Mouse (Mus musculus): ENCODE data around the gene Mymk. TPM values are rescaled to one million over a fixed set of nuclear protein-coding genes. Genes with fewer than 3 reads are reported as not detected.

Mymk gene
- polyA plus RNA-seq, 1 experiment from 2014 or later, result 1.1 TPM

DNA sequence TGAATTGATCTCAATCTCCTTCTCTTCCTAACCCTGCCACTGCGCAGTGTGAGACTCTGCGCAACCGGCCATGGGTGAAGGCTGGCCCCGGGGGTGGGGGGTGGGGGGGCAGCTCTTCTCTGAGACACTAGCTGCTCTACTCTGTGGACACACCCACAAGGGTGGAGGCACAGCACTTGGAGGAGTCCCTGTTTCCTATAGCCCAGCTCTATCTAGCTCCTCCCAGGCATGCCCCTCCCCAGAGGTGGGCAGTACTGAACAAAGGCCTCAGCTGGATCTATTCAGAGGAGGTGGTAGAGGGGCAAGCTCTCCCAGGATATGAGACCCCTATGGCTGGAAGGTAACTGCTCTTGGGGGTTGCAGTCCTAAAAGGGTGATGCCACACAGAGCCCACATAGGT, 35.0 kb downstream of the Mymk start:
- no peak for ATAC-seq (replicated peaks; ENCODE audit: extremely low read depth, insufficient read depth, low FRiP score)
- H3K4me1 ChIP-seq (ENCODE audit: control insufficient read depth, insufficient read depth, low read length), result no peaks in the 10 kb centered on the region
- H3K4me3 ChIP-seq (ENCODE audit: low read length), result no peak overlapping the region
- H3K9ac ChIP-seq (ENCODE audit: low read length), result no peak overlapping the region
- H3K27me3 ChIP-seq (ENCODE audit: control insufficient read depth, insufficient read depth, low read length), result no peaks in the 10 kb centered on the region
- no peaks in the 10 kb centered on the region for H3K9me3 ChIP-seq (replicated peaks; ENCODE audit: control insufficient read depth, low read length)
- no peak overlapping the region for H3K27ac ChIP-seq (ENCODE audit: low read length)
- no peak overlapping the region for H3K4me2 ChIP-seq (ENCODE audit: low read depth, low read length)
- WGBS, result 53% methylated on average over 4 of the region's 4 CpGs
- H3K36me3 ChIP-seq (ENCODE audit: control insufficient read depth, insufficient read depth), result no peaks in the 10 kb centered on the region

- WGBS, result 62% methylated on average over 3 of the region's 3 CpGs
- Histone ChIP-seq H3K27ac (ENCODE audit: low read length) (no peak overlapping the region), H3K4me3 (ENCODE audit: low read length) (no peak overlapping the region), H3K36me3 (ENCODE audit: control insufficient read depth, insufficient read depth) (no peaks in the 10 kb centered on the region), H3K27me3 (ENCODE audit: control insufficient read depth, insufficient read depth, low read length) (no peaks in the 10 kb centered on the region), H3K9me3 (replicated peaks; ENCODE audit: control insufficient read depth, low read length) (no peaks in the 10 kb centered on the region), H3K4me2 (ENCODE audit: low read depth, low read length) (no peak overlapping the region), H3K4me1 (ENCODE audit: control insufficient read depth, insufficient read depth, low read length) (no peaks in the 10 kb centered on the region), H3K9ac (ENCODE audit: low read length) (no peak overlapping the region)
- no peak for ATAC-seq (replicated peaks; ENCODE audit: extremely low read depth, insufficient read depth, low FRiP score)
Observed at GRCm38 (mm10) chr2:27036003-27036402, 36.0 kb downstream of the Mymk start.

- Histone ChIP-seq H3K27me3 (ENCODE audit: control insufficient read depth, insufficient read depth, low read length) (peaks cover 4% of the 10 kb centered on the region; the same call in 1 of the 2 replicates), H3K4me2 (ENCODE audit: low read depth, low read length) (no peak overlapping the region), H3K4me1 (ENCODE audit: control insufficient read depth, insufficient read depth, low read length) (no peaks in the 10 kb centered on the region), H3K4me3 (ENCODE audit: low read length) (no peak overlapping the region), H3K36me3 (ENCODE audit: control insufficient read depth, insufficient read depth) (no peaks in the 10 kb centered on the region), H3K9ac (ENCODE audit: low read length) (no peak overlapping the region), H3K27ac (ENCODE audit: low read length) (no peak overlapping the region), H3K9me3 (replicated peaks; ENCODE audit: control insufficient read depth, low read length) (no peaks in the 10 kb centered on the region)
- 59% methylated on average over 2 of the region's 2 CpGs for WGBS
- ATAC-seq (replicated peaks; ENCODE audit: extremely low read depth, insufficient read depth, low FRiP score), result no peak
Observed at GRCm38 (mm10) chr2:27032361-27032760, 39.6 kb downstream of the Mymk start.

GRCm38 (mm10) chr2:27028437-27029015, 43.5 kb downstream of the Mymk start:
- ATAC-seq (replicated peaks; ENCODE audit: extremely low read depth, insufficient read depth, low FRiP score), result no peak
- H3K27me3 ChIP-seq (ENCODE audit: control insufficient read depth, insufficient read depth, low read length), result peaks cover 4% of the 10 kb centered on the region; the same call in 1 of the 2 replicates
- H3K4me1 ChIP-seq (ENCODE audit: control insufficient read depth, insufficient read depth, low read length), result no peaks in the 10 kb centered on the region
- peak overlapping the region; percentile 32; the same call in 1 of the 2 replicates for H3K4me3 ChIP-seq (ENCODE audit: low read length)
- 55% methylated on average over 4 of the region's 4 CpGs for WGBS
- H3K9me3 ChIP-seq (replicated peaks; ENCODE audit: control insufficient read depth, low read length), result no peaks in the 10 kb centered on the region
- no peak overlapping the region for H3K27ac ChIP-seq (ENCODE audit: low read length)
- peak overlapping the region; percentile 63 for H3K4me2 ChIP-seq (ENCODE audit: low read depth, low read length)
- no peaks in the 10 kb centered on the region for H3K36me3 ChIP-seq (ENCODE audit: control insufficient read depth, insufficient read depth)
- no peak overlapping the region for H3K9ac ChIP-seq (ENCODE audit: low read length)

DNA sequence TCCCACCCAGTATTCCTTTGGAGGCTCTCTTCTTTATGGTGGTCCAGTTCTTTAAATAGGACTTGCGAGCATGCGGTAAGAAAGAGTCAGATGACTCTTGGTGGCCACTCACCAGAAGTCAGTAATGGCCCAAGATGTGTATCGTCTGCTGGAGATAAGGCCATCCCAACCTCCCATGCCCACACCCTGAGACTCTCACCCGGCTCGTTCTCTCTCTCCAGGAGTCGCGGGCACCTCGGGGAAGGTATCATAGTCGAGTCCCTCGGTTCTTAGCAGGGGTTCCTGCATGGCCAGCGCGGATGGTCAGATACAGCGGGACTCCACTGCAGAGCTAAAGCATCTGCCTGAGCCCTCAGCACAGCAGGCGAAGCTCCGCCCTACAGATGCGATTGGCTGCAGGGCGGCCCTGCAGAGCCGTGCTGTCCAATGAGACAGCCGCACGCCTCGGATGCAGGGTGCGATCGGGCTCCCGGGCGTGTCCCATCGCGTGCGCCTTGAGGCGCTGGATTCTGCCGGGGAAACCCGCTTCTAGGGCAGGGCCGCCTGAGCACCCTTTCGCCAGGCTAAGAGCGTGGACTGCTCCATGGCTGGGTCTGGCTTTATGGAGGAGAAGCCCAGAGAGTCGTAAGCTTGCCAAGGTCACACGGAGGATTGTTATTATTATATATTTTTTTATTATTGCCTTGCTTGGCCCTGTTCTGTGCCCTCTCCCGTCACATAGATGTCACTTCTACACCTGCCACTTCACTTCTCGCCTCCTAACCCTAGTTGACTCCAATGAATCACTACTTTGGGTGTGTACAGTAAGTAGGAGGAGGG, 44.2 kb downstream of the Mymk start, which contains the start of gene Slc2a6:
Gene Slc2a6, minus strand, starts transcription at position 381 of the 819 bp plus-strand sequence.
- WGBS, result 2% methylated on average over 38 of the region's 38 CpGs
- 0 out of 2 replicates have a peak within 1 kb of the TSS, but pooled peaks have one; percentile 39 for H3K9ac ChIP-seq (ENCODE audit: low read length)
- no peaks in the 10 kb centered on the region for H3K4me1 ChIP-seq (ENCODE audit: control insufficient read depth, insufficient read depth, low read length)
- peak within 1 kb of the TSS; percentile 32 for H3K4me3 ChIP-seq (ENCODE audit: low read length)
- no peaks in the 10 kb centered on the region for H3K36me3 ChIP-seq (ENCODE audit: control insufficient read depth, insufficient read depth)
- H3K27ac ChIP-seq (ENCODE audit: low read length), result no peak within 1 kb of the TSS
- no peaks in the 10 kb centered on the region for H3K9me3 ChIP-seq (replicated peaks; ENCODE audit: control insufficient read depth, low read length)
- peak within 1 kb of the TSS; percentile 63 for H3K4me2 ChIP-seq (ENCODE audit: low read depth, low read length)
- peaks cover 4% of the 10 kb centered on the region; the same call in 1 of the 2 replicates for H3K27me3 ChIP-seq (ENCODE audit: control insufficient read depth, insufficient read depth, low read length)
- peak; percentile 95 for ATAC-seq (replicated peaks; ENCODE audit: extremely low read depth, insufficient read depth, low FRiP score)

GRCm38 (mm10) chr2:27026857-27027617, 44.9 kb downstream of the Mymk start:
- Histone ChIP-seq H3K36me3 (ENCODE audit: control insufficient read depth, insufficient read depth) (no peaks in the 10 kb centered on the region), H3K4me3 (ENCODE audit: low read length) (no peak overlapping the region), H3K9ac (ENCODE audit: low read length) (no peak overlapping the region), H3K27me3 (ENCODE audit: control insufficient read depth, insufficient read depth, low read length) (peaks cover 4% of the 10 kb centered on the region; the same call in 1 of the 2 replicates), H3K9me3 (replicated peaks; ENCODE audit: control insufficient read depth, low read length) (no peaks in the 10 kb centered on the region), H3K27ac (ENCODE audit: low read length) (no peak overlapping the region), H3K4me1 (ENCODE audit: control insufficient read depth, insufficient read depth, low read length) (no peaks in the 10 kb centered on the region), H3K4me2 (ENCODE audit: low read depth, low read length) (no peak overlapping the region)
- 58% methylated on average over 10 of the region's 10 CpGs for WGBS
- ATAC-seq (replicated peaks; ENCODE audit: extremely low read depth, insufficient read depth, low FRiP score), result no peak

- H3K4me3 ChIP-seq (ENCODE audit: low read length), result no peak overlapping the region
- no peak overlapping the region for H3K9ac ChIP-seq (ENCODE audit: low read length)
- 85% methylated on average over 3 of the region's 3 CpGs for WGBS
- no peaks in the 10 kb centered on the region for H3K9me3 ChIP-seq (replicated peaks; ENCODE audit: control insufficient read depth, low read length)
- H3K4me1 ChIP-seq (ENCODE audit: control insufficient read depth, insufficient read depth, low read length), result no peaks in the 10 kb centered on the region
- H3K36me3 ChIP-seq (ENCODE audit: control insufficient read depth, insufficient read depth), result no peaks in the 10 kb centered on the region
- H3K27me3 ChIP-seq (ENCODE audit: control insufficient read depth, insufficient read depth, low read length), result peaks cover 4% of the 10 kb centered on the region; the same call in 1 of the 2 replicates
- H3K4me2 ChIP-seq (ENCODE audit: low read depth, low read length), result no peak overlapping the region
- no peak overlapping the region for H3K27ac ChIP-seq (ENCODE audit: low read length)
- no peak for ATAC-seq (replicated peaks; ENCODE audit: extremely low read depth, insufficient read depth, low FRiP score)
Observed at GRCm38 (mm10) chr2:27026332-27026731, 45.6 kb downstream of the Mymk start.

GRCm38 (mm10) chr2:27025545-27025944, 46.4 kb downstream of the Mymk start:
- no peak overlapping the region for H3K27ac ChIP-seq (ENCODE audit: low read length)
- no peak overlapping the region for H3K4me3 ChIP-seq (ENCODE audit: low read length)
- no peaks in the 10 kb centered on the region for H3K4me1 ChIP-seq (ENCODE audit: control insufficient read depth, insufficient read depth, low read length)
- WGBS, result 73% methylated on average over 3 of the region's 3 CpGs
- no peak overlapping the region for H3K4me2 ChIP-seq (ENCODE audit: low read depth, low read length)
- no peak overlapping the region for H3K9ac ChIP-seq (ENCODE audit: low read length)
- no peaks in the 10 kb centered on the region for H3K36me3 ChIP-seq (ENCODE audit: control insufficient read depth, insufficient read depth)
- H3K9me3 ChIP-seq (replicated peaks; ENCODE audit: control insufficient read depth, low read length), result no peaks in the 10 kb centered on the region
- no peak for ATAC-seq (replicated peaks; ENCODE audit: extremely low read depth, insufficient read depth, low FRiP score)
- peaks cover 4% of the 10 kb centered on the region; the same call in 1 of the 2 replicates for H3K27me3 ChIP-seq (ENCODE audit: control insufficient read depth, insufficient read depth, low read length)

Data from heart, embryonic 16.5 days (tissue).